Mouse (Mus musculus) thymus, adult 2 months (tissue): Measurements from ENCODE around the gene Jpt1. TPM values are rescaled to one million over a fixed set of nuclear protein-coding genes. Genes with fewer than 3 reads are reported as not detected.
"Not testable (repeated sequence)": the region's sequence is repeated elsewhere in the genome, so short reads cannot be mapped to it uniquely, and the experiment has no call there.

ENCODE experiments used
- DNase-seq: peaks from one replicate; pipeline ENCODE4 v3.0.0; 2021
- H3K27ac ChIP-seq: fragments of 200-500 bp; 2 replicates; pipeline ENCODE4 v1.5.1; 2012; ENCODE audit warnings: low read length, control low read depth; ENCODE audit not compliant: control insufficient read depth, insufficient read depth
- H3K27me3 ChIP-seq: fragments of 200-500 bp; 2 replicates; pipeline ENCODE4 v1.6.1; 2012; ENCODE audit warnings: mild to moderate bottlenecking, low read length, moderate library complexity, mixed read lengths; ENCODE audit not compliant: control insufficient read depth, insufficient read depth
- H3K36me3 ChIP-seq: fragments of 200-500 bp; 2 replicates; pipeline ENCODE4 v1.6.1; 2012; ENCODE audit warnings: mild to moderate bottlenecking, low read length, moderate library complexity; ENCODE audit not compliant: control insufficient read depth, insufficient read depth
- H3K4me1 ChIP-seq: fragments of 200-500 bp; replicated peaks from 2 replicates; pipeline ENCODE4 v1.6.1; 2012; ENCODE audit warnings: low read length; ENCODE audit not compliant: control insufficient read depth, insufficient read depth
- H3K4me3 ChIP-seq: fragments of 200-500 bp; 2 replicates; pipeline ENCODE4 v1.5.1; 2012; ENCODE audit warnings: mild to moderate bottlenecking, low read length, control low read depth, moderate library complexity; ENCODE audit not compliant: control insufficient read depth, insufficient read depth
- CTCF ChIP-seq: fragments of 200-500 bp; IDR thresholded peaks from 2 replicates; pipeline ENCODE4 v1.5.1; 2012; ENCODE audit warnings: mild to moderate bottlenecking, control low read depth, low read length, moderate library complexity, borderline replicate concordance; ENCODE audit not compliant: control insufficient read depth, poor library complexity, insufficient read depth; ENCODE audit errors: extremely low read depth
- POLR2A ChIP-seq: fragments of 200-500 bp; IDR thresholded peaks from 2 replicates; pipeline ENCODE4 v1.6.1; 2012; ENCODE audit warnings: mild to moderate bottlenecking, low read length, control low read depth, moderate library complexity; ENCODE audit not compliant: control insufficient read depth, poor library complexity, insufficient read depth; ENCODE audit errors: extremely low read depth
- WGBS: fragments of 180-500 bp; shearing (Covaris S2); methylation state at CpG from one replicate; pipeline ENCODE4 v1.1.7; 2018; 5-methylcytosine and 5-hydroxymethylcytosine counted together
- polyA plus RNA-seq: library from polyadenylated mRNA; depleted of rRNA; stranded (reverse); fragments of >200 nt; gene quantifications from 2 replicates; pipeline ENCODE4 v1.2.3, GENCODE M21; 2012

Gene Jpt1
- polyA plus RNA-seq, 1 experiment: 686 TPM

- no peak for DNase-seq
- Histone ChIP-seq H3K27ac (no peak overlapping the region), H3K27me3 (no peaks in the 10 kb centered on the region), H3K4me3 (no peak overlapping the region), H3K4me1 (peaks cover 16% of the 10 kb centered on the region), H3K36me3 (peaks cover 52% of the 10 kb centered on the region)
- 96% methylated on average over 6 of the region's 6 CpGs for WGBS
- TF ChIP-seq CTCF (no peak), POLR2A (no peak)
Observed at GRCm38 (mm10) chr11:115502636-115503035, 11.6 kb downstream of the Jpt1 start.

- DNase-seq, H3K4me1 ChIP-seq, H3K4me3 ChIP-seq, H3K27me3 ChIP-seq, H3K27ac ChIP-seq: not testable (repeated sequence)
- WGBS: 93% methylated on average over 9 of the region's 9 CpGs
- H3K36me3 ChIP-seq: peaks cover 48% of the 10 kb centered on the region
Observed at GRCm38 (mm10) chr11:115496559-115496958, 17.6 kb downstream of the Jpt1 start.

- peaks cover 14% of the 10 kb centered on the region for H3K4me1 ChIP-seq
- TF ChIP-seq POLR2A (no peak), CTCF (no peak)
- DNase-seq: no peak
- peaks cover 23% of the 10 kb centered on the region for H3K36me3 ChIP-seq
- no peak overlapping the region for H3K27ac ChIP-seq
- H3K4me3 ChIP-seq: no peak overlapping the region
- 40% methylated on average over 6 of the region's 6 CpGs for WGBS
- no peaks in the 10 kb centered on the region for H3K27me3 ChIP-seq
Observed at GRCm38 (mm10) chr11:115492387-115492786, 21.8 kb downstream of the Jpt1 start.

GRCm38 (mm10) chr11:115491356-115492083 is 22.7 kb downstream of the Jpt1 start, which contains the start of gene Nt5c:
Gene Nt5c, minus strand, starts transcription at chr11:115491862.
- Histone ChIP-seq H3K36me3 (peaks cover 16% of the 10 kb centered on the region), H3K4me3 (peak within 1 kb of the TSS; percentile 79), H3K27ac (peak within 1 kb of the TSS; percentile 45; the same call in 1 of the 2 replicates), H3K4me1 (peaks cover 14% of the 10 kb centered on the region), H3K27me3 (no peaks in the 10 kb centered on the region)
- peak; percentile 85 for DNase-seq
- TF ChIP-seq CTCF: no peak; the same call in 1 of the 2 replicates
- peak; percentile 82 for TF ChIP-seq POLR2A
- WGBS: under 1% methylated on average over 43 of the region's 43 CpGs

- Histone ChIP-seq H3K36me3 (peaks cover 16% of the 10 kb centered on the region), H3K4me3 (peak overlapping the region; percentile 79), H3K27me3 (no peaks in the 10 kb centered on the region), H3K27ac (no peak overlapping the region), H3K4me1 (peaks cover 14% of the 10 kb centered on the region)
- 53% methylated on average over 25 of the region's 25 CpGs for WGBS
- no peak for DNase-seq
- TF ChIP-seq POLR2A (no peak), CTCF (no peak)
Observed at GRCm38 (mm10) chr11:115490441-115491355, 23.5 kb downstream of the Jpt1 start.

- no peak for DNase-seq
- H3K27me3 ChIP-seq: no peaks in the 10 kb centered on the region
- peaks cover 28% of the 10 kb centered on the region for H3K36me3 ChIP-seq
- H3K27ac ChIP-seq: no peak overlapping the region
- H3K4me3 ChIP-seq: no peak overlapping the region
- WGBS: 94% methylated on average over 19 of the region's 19 CpGs
- peaks cover 14% of the 10 kb centered on the region for H3K4me1 ChIP-seq
- no peak for TF ChIP-seq POLR2A
- TF ChIP-seq CTCF: no peak
Observed at GRCm38 (mm10) chr11:115488551-115489104, 25.6 kb downstream of the Jpt1 start.

- H3K27me3 ChIP-seq: no peaks in the 10 kb centered on the region
- TF ChIP-seq POLR2A: no peak
- TF ChIP-seq CTCF: no peak
- H3K27ac ChIP-seq: no peak overlapping the region
- WGBS: 96% methylated on average over 12 of the region's 12 CpGs
- peaks cover 14% of the 10 kb centered on the region for H3K4me1 ChIP-seq
- peaks cover 28% of the 10 kb centered on the region for H3K36me3 ChIP-seq
- DNase-seq: no peak
- H3K4me3 ChIP-seq: no peak overlapping the region
Observed at GRCm38 (mm10) chr11:115485155-115485554, 29.0 kb downstream of the Jpt1 start.
